Mouse (Mus musculus) midbrain, embryonic 13.5 days (tissue): Measurements from ENCODE around the gene Atp5j2. TPM values are rescaled to one million over a fixed set of nuclear protein-coding genes. Genes with fewer than 3 reads are reported as not detected.
"Not testable (repeated sequence)": the region's sequence is repeated elsewhere in the genome, so short reads cannot be mapped to it uniquely, and the experiment has no call there.

Experiments
- ATAC-seq: fragments of 200-750 bp; cut with Nextera tagmentation; 2 replicates; pipeline ENCODE4 v1.8.0; 2017; ENCODE audit warnings: mild to moderate bottlenecking, moderate TSS enrichment, moderate library complexity
- H3K27ac ChIP-seq: fragments of 300-500 bp; sonication (generic); 2 replicates; pipeline ENCODE4 v1.5.1; 2015; ENCODE audit warnings: inconsistent platforms, mild to moderate bottlenecking, moderate library complexity
- H3K27me3 ChIP-seq: fragments of 300-500 bp; sonication (generic); 2 replicates; pipeline ENCODE4 v1.6.1; 2015; ENCODE audit warnings: mild to moderate bottlenecking, inconsistent platforms
- H3K36me3 ChIP-seq: fragments of 300-500 bp; sonication (generic); 2 replicates; pipeline ENCODE4 v1.6.1; 2015; ENCODE audit warnings: mild to moderate bottlenecking, inconsistent platforms
- H3K4me1 ChIP-seq: fragments of 300-500 bp; sonication (generic); replicated peaks from 2 replicates; pipeline ENCODE4 v1.6.1; 2015; ENCODE audit warnings: inconsistent platforms
- H3K4me2 ChIP-seq: fragments of 300-500 bp; sonication (generic); replicated peaks from 2 replicates; pipeline ENCODE4 v1.6.1; 2015; ENCODE audit warnings: moderate library complexity, mild to moderate bottlenecking, inconsistent platforms
- H3K4me3 ChIP-seq: fragments of 300-500 bp; sonication (generic); replicated peaks from 2 replicates; pipeline ENCODE4 v1.5.1; 2015; ENCODE audit warnings: mild to moderate bottlenecking, inconsistent platforms
- H3K9ac ChIP-seq: fragments of 300-500 bp; sonication (generic); replicated peaks from 2 replicates; pipeline ENCODE4 v1.6.1; 2015; ENCODE audit warnings: mild to moderate bottlenecking, inconsistent platforms
- H3K9me3 ChIP-seq: fragments of 300-500 bp; sonication (generic); 2 replicates; pipeline ENCODE4 v1.6.1; 2016; ENCODE audit warnings: mild to moderate bottlenecking, inconsistent platforms
- WGBS: fragments of 180-500 bp; shearing (Covaris S2); methylation state at CpG from one replicate; pipeline ENCODE4 v1.1.7; 2015; 5-methylcytosine and 5-hydroxymethylcytosine counted together
- polyA plus RNA-seq: library from polyadenylated mRNA; unstranded; fragments of >200 nt; fragmentation: Nextera tagmentation; extraction: Ambion mirVana; gene quantifications from 2 replicates; pipeline ENCODE4 v1.2.1, GENCODE M21; 2015

Gene Atp5j2
- polyA plus RNA-seq, 1 experiment from 2014 or later = 677 TPM

- ATAC-seq = no peak
- Histone ChIP-seq H3K36me3 (peaks cover 71% of the 10 kb centered on the region), H3K27ac (no peak overlapping the region), H3K9ac (no peak overlapping the region), H3K4me1 (no peaks in the 10 kb centered on the region), H3K9me3 (no peaks in the 10 kb centered on the region), H3K27me3 (no peaks in the 10 kb centered on the region), H3K4me2 (no peak overlapping the region), H3K4me3 (no peak overlapping the region)
- WGBS = 82% methylated on average over 4 of the region's 4 CpGs
Observed at GRCm38 (mm10) chr5:145214679-145215078, 22.8 kb upstream of the Atp5j2 start.

- H3K36me3 ChIP-seq = peaks cover 71% of the 10 kb centered on the region
- no peaks in the 10 kb centered on the region for H3K4me1 ChIP-seq
- H3K27ac ChIP-seq = no peak overlapping the region
- WGBS = 93% methylated on average over 3 of the region's 3 CpGs
- H3K27me3 ChIP-seq = no peaks in the 10 kb centered on the region
- ATAC-seq = no peak
- H3K9me3 ChIP-seq = no peaks in the 10 kb centered on the region
- no peak overlapping the region for H3K9ac ChIP-seq
- no peak overlapping the region for H3K4me2 ChIP-seq
- H3K4me3 ChIP-seq = no peak overlapping the region
Observed at GRCm38 (mm10) chr5:145213505-145213904, 21.6 kb upstream of the Atp5j2 start.

DNA sequence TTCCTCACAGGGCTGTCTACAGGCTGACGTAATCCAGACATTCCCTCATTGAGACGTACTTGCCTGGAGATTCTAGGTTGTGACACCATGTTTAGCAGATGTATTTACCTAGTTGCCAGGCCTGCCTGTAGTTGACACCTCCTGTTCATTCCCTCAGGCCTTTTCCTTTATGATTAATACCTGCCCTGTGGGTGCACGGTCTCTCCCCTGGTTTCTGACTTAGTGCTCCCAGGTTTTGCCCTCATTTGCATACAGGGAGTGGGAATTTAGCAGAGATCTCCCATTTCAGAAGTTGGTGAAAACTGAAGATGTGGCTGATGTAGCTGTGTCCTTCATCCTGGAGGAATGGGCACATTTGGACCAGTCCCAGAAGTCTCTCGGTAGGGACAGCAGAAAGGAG lies 20.4 kb upstream of the Atp5j2 start:
- H3K4me1 ChIP-seq = no peaks in the 10 kb centered on the region

GRCm38 (mm10) chr5:145211340-145211739 lies 19.5 kb upstream of the Atp5j2 start:
- ATAC-seq = no peak
- Histone ChIP-seq H3K9me3 (no peaks in the 10 kb centered on the region), H3K27me3 (no peaks in the 10 kb centered on the region), H3K27ac (no peak overlapping the region), H3K4me2 (no peak overlapping the region), H3K4me3 (no peak overlapping the region), H3K4me1 (no peaks in the 10 kb centered on the region), H3K36me3 (peaks cover 74% of the 10 kb centered on the region), H3K9ac (no peak overlapping the region)
- 95% methylated on average over 4 of the region's 4 CpGs for WGBS

More for the DNA sequence above, 20.4 kb upstream of the Atp5j2 start:
- no peak overlapping the region for H3K4me3 ChIP-seq
- H3K9ac ChIP-seq = no peak overlapping the region
- no peak for ATAC-seq
- no peaks in the 10 kb centered on the region for H3K9me3 ChIP-seq
- no peak overlapping the region for H3K4me2 ChIP-seq
- peaks cover 70% of the 10 kb centered on the region for H3K36me3 ChIP-seq
- WGBS = 96% methylated on average over 4 of the region's 4 CpGs
- H3K27me3 ChIP-seq = no peaks in the 10 kb centered on the region
- no peak overlapping the region for H3K27ac ChIP-seq

DNA sequence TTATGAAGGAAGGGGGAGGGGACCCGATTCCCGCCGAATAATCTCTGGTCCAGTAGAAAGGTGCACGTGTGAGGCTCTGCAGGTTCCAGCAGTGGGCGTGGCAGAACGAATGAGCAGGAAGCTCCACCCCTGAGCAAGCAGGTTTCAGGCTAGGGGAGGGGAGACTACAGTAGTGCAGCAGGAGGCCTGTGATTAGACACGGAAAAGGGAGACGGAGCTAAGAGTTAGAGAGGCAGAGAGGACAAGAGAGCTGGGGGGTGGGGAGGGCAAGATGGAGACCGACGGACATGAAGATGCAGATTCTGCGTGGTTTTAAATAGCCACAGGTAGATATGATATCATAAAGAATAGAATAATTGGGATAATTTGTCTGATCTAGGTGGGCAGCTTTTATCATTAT lies 16.5 kb upstream of the Atp5j2 start:
- 47% methylated on average over 11 of the region's 11 CpGs for WGBS
- not testable (repeated sequence) for ATAC-seq
- peaks cover 53% of the 10 kb centered on the region for H3K36me3 ChIP-seq

GRCm38 (mm10) chr5:145207954-145208353 lies 16.1 kb upstream of the Atp5j2 start:
- Histone ChIP-seq H3K4me3 (no peak overlapping the region), H3K36me3 (peaks cover 50% of the 10 kb centered on the region), H3K27ac (no peak overlapping the region), H3K4me1 (peaks cover 13% of the 10 kb centered on the region), H3K27me3 (no peaks in the 10 kb centered on the region), H3K9me3 (no peaks in the 10 kb centered on the region), H3K4me2 (no peak overlapping the region), H3K9ac (no peak overlapping the region)
- ATAC-seq = no peak
- 90% methylated on average over 6 of the region's 6 CpGs for WGBS

More for the DNA sequence above, 16.5 kb upstream of the Atp5j2 start:
- H3K27me3 ChIP-seq, H3K4me2 ChIP-seq, H3K9me3 ChIP-seq, H3K27ac ChIP-seq, H3K4me3 ChIP-seq, H3K9ac ChIP-seq: not testable (repeated sequence)
- H3K4me1 ChIP-seq = peaks cover 13% of the 10 kb centered on the region

DNA sequence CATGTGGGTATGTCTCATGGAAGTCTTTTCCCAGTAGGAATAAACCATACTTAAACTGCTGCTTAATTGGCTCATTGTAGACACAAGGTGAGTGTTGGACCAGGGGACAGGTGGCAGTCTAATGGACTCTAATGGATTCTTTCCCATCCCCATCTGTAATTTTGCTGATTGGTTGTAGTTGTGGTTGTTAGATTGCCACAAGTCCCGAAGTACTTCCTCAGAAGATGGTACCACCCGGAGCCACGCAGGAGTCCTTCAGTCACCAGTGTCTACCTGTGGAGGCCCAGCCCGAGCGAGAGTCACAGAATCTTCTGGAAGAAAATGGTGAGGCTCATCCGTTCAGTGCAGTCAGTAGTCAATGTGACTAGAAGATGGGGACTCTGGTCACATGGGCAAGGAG lies 15.5 kb upstream of the Atp5j2 start:
- ATAC-seq = no peak
- H3K27ac ChIP-seq = no peak overlapping the region
- H3K36me3 ChIP-seq = peaks cover 44% of the 10 kb centered on the region
- 96% methylated on average over 6 of the region's 6 CpGs for whole genome bisulfite sequencing
- H3K4me2 ChIP-seq = no peak overlapping the region
- H3K4me1 ChIP-seq = peaks cover 13% of the 10 kb centered on the region
- H3K4me3 ChIP-seq = no peak overlapping the region
- H3K9me3 ChIP-seq = no peaks in the 10 kb centered on the region
- no peak overlapping the region for H3K9ac ChIP-seq
- no peaks in the 10 kb centered on the region for H3K27me3 ChIP-seq

DNA sequence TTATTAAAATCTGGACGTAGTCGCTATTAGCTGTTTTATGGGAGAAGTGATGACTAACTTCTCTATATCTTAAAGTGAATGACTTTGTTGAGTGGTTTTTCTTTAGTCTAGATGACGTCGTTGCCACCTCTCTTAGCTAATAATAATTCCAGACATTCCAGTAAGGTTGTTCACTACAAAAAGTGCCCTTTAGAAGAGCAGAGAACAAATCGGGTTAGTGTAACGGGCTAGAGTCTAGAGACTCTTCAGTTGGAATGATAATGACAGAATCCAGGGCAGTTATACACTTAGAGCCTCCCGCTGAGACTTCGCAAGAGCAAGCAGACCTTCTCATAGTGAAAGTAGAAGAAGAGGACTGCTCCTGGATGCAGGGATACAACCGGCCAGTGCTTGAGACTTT lies 13.2 kb upstream of the Atp5j2 start:
- Histone ChIP-seq H3K9me3 (no peaks in the 10 kb centered on the region), H3K27me3 (no peaks in the 10 kb centered on the region), H3K27ac (no peak overlapping the region), H3K9ac (peak overlapping the region; percentile 67), H3K4me1 (peaks cover 26% of the 10 kb centered on the region), H3K4me3 (peak overlapping the region; percentile 60), H3K36me3 (peaks cover 25% of the 10 kb centered on the region), H3K4me2 (peak overlapping the region; percentile 62)
- 23% methylated on average over 9 of the region's 9 CpGs for WGBS
- ATAC-seq = no peak

DNA sequence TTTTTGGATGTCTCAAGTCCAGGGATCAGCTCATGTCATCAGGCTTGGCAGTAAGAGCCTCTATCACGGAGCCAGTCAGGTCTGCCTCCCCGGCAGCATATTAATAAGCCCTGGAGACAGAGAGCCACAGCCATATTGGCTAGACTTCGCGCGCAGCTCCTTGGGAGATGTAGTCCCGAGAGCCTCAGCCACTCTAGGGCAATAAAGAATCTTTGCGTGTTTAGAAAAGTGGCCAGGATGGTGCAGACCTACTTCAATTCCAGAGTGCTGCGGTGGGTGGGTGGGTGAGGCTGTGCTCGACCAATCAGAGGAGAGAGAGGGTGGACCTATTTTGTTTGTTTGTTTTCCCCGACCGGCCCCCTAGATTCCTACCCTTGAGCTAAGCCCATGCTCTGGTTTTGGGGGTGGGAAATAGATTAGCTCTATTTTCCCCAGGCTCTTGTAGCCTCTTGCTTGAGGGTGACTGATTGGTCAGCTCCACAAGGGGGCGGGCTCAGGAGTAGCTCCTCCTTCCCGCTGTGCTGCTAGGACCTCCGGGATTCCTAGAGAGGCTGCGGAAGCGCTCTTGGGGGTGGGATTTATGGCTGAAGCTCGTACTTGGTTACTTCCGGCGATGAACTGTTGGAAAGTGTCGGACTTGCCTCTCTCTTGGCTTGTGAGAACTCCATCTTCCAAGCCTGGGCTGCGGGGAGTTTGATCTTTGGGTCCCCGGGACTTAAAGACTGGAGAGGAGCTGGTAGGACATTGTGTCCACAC lies 12.3 kb upstream of the Atp5j2 start, which contains the start of gene Zkscan5:
Gene Zkscan5 (plus strand): TSS at position 627 of the 756 bp plus-strand sequence.
- no peaks in the 10 kb centered on the region for H3K9me3 ChIP-seq
- H3K4me1 ChIP-seq = peaks cover 31% of the 10 kb centered on the region
- peaks cover 16% of the 10 kb centered on the region for H3K36me3 ChIP-seq
- peak within 1 kb of the TSS; percentile 90 for H3K27ac ChIP-seq
- peak within 1 kb of the TSS; percentile 67 for H3K9ac ChIP-seq
- H3K27me3 ChIP-seq = no peaks in the 10 kb centered on the region
- H3K4me3 ChIP-seq = peak within 1 kb of the TSS; percentile 60
- WGBS = under 1% methylated on average over 22 of the region's 22 CpGs
- H3K4me2 ChIP-seq = peak within 1 kb of the TSS; percentile 62
- ATAC-seq = peak; percentile 97

GRCm38 (mm10) chr5:145202446-145202845 lies 10.6 kb upstream of the Atp5j2 start:
- Histone ChIP-seq H3K9ac (no peak overlapping the region), H3K36me3 (peaks cover 16% of the 10 kb centered on the region), H3K27ac (no peak overlapping the region), H3K4me3 (no peak overlapping the region), H3K9me3 (no peaks in the 10 kb centered on the region), H3K4me2 (no peak overlapping the region), H3K27me3 (no peaks in the 10 kb centered on the region), H3K4me1 (peaks cover 31% of the 10 kb centered on the region)
- WGBS = 49% methylated on average over 3 of the region's 3 CpGs
- ATAC-seq = no peak

GRCm38 (mm10) chr5:145201321-145201991 lies 9.6 kb upstream of the Atp5j2 start, which contains the start of gene Zkscan14:
Gene Zkscan14 (minus strand): TSS chr5:145201868.
- Histone ChIP-seq H3K9ac (peak within 1 kb of the TSS; percentile 90), H3K36me3 (peaks cover 11% of the 10 kb centered on the region), H3K27me3 (no peaks in the 10 kb centered on the region), H3K4me2 (peak within 1 kb of the TSS; percentile 99), H3K27ac (peak within 1 kb of the TSS; percentile 64; the same call in 1 of the 2 replicates), H3K9me3 (no peaks in the 10 kb centered on the region), H3K4me1 (peaks cover 31% of the 10 kb centered on the region), H3K4me3 (peak within 1 kb of the TSS; percentile 62)
- peak; percentile 12 for ATAC-seq
- WGBS = 2% methylated on average over 37 of the region's 37 CpGs

DNA sequence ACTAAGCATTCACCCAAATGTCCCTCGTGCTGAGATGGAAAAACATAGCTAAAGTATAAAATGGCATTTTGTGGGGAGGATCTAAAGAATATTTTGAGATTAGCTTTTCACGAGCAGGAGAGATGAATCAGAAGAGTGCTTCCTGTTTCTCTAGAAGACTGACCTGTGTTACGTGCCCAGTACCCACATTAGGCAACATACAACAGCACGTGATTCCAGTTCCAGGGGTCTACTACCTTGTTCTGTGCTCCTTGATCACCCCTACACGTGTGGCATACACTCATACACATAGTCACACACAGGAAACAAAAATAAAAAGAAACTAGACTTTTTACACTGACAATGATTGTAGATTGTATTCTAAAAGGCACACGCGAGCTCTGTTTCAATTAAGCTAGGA lies 8.5 kb upstream of the Atp5j2 start:
- peak overlapping the region; percentile 99 for H3K4me2 ChIP-seq
- ATAC-seq = no peak
- H3K9ac ChIP-seq = no peak overlapping the region
- peaks cover 20% of the 10 kb centered on the region for H3K36me3 ChIP-seq
- no peaks in the 10 kb centered on the region for H3K9me3 ChIP-seq
- H3K27me3 ChIP-seq = no peaks in the 10 kb centered on the region
- 82% methylated on average over 7 of the region's 7 CpGs for WGBS
- no peak overlapping the region for H3K27ac ChIP-seq
- peak overlapping the region; percentile 62 for H3K4me3 ChIP-seq
- peaks cover 23% of the 10 kb centered on the region for H3K4me1 ChIP-seq
